Mouse (Mus musculus) ES-Bruce4 (cell line): ENCODE results near the gene Ubr7. TPM values are rescaled to one million over a fixed set of nuclear protein-coding genes. Genes with fewer than 3 reads are reported as not detected.
A peak's percentile ranks its signal among the peaks of the same experiment; 100 is the strongest.

Experiments
- H3K27ac ChIP-seq: 2 replicates; pipeline ENCODE4 v1.5.1; 2012; ENCODE audit warnings: low read length, inconsistent platforms; ENCODE audit not compliant: insufficient read depth
- H3K27me3 ChIP-seq: 2 replicates; pipeline ENCODE4 v1.6.1; 2012; ENCODE audit warnings: mild to moderate bottlenecking, low read length, inconsistent platforms; ENCODE audit not compliant: control insufficient read depth, poor library complexity, insufficient read depth, severe bottlenecking
- H3K36me3 ChIP-seq: 2 replicates; pipeline ENCODE4 v1.6.1; 2012; ENCODE audit warnings: inconsistent platforms, mild to moderate bottlenecking, low read length, moderate library complexity; ENCODE audit not compliant: control insufficient read depth, poor library complexity, insufficient read depth, severe bottlenecking
- H3K4me1 ChIP-seq: one replicate; pipeline ENCODE4 v1.8.1; 2011; ENCODE audit warnings: low read length; ENCODE audit not compliant: control insufficient read depth, insufficient read depth
- H3K4me3 ChIP-seq: 2 replicates; pipeline ENCODE4 v1.5.1; 2011; ENCODE audit warnings: low read depth, mild to moderate bottlenecking, low read length
- H3K9ac ChIP-seq: 2 replicates; pipeline ENCODE4 v1.6.1; 2012; ENCODE audit warnings: low read depth, mild to moderate bottlenecking, inconsistent platforms; ENCODE audit not compliant: poor library complexity, severe bottlenecking
- H3K9me3 ChIP-seq: replicated peaks from 2 replicates; pipeline ENCODE4 v1.6.1; 2012; ENCODE audit warnings: mild to moderate bottlenecking, low read length, inconsistent platforms; ENCODE audit not compliant: control insufficient read depth, poor library complexity, insufficient read depth, severe bottlenecking
- CTCF ChIP-seq: IDR thresholded peaks from one replicate; pipeline ENCODE4 v1.8.1; 2011; ENCODE audit warnings: low read depth, low read length
- EP300 ChIP-seq: IDR thresholded peaks from 2 replicates; pipeline ENCODE4 v1.6.1; 2011; ENCODE audit warnings: low read depth, low read length; ENCODE audit not compliant: insufficient read depth
- POLR2A ChIP-seq: IDR thresholded peaks from one replicate; pipeline ENCODE4 v1.8.1; 2011; ENCODE audit warnings: low read length; ENCODE audit not compliant: insufficient read depth
- polyA plus RNA-seq: library from polyadenylated mRNA; stranded (reverse); fragments of >200 nt; gene quantifications from 2 replicates; pipeline ENCODE4 v1.2.4, GENCODE M21; 2011; ENCODE audit warnings: low read depth; ENCODE audit not compliant: missing spikeins, insufficient read depth, insufficient read length

Gene Ubr7
- polyA plus RNA-seq, 1 experiment, result 97.5 TPM

DNA sequence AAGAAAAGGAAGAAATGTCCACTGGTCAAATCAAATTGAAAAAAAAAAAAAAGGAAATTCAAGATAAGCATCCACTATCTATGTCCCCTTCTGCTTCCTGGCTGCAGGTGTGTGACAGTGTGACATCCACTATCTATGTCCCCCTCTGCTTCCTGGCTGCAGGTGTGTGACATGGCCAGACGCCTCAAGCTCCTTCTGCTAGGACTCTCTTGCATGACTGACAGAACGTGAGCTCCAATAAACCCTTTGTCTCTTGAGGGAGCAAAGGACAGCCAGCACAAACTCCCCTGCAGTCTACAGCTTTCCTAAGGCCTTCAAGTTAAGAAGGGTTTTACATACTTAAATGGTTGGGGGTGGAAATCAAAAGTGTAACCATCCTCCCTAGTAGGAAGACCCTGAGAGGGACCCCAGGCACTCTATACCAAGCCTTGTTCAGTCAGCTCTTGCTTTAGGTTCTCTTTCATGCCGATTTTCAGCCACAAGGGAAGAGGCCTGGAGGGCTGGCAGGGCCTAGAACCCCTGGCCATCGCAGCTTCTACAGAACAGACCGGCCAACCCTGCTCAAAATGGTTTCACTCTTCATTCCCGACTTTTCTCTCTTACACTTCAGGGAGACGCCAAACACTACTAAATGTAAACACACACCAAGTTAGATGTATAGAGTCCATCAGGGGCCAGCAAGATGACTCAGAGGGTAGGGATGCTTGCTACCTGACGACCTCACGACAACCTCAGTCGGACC, 42.9 kb upstream of the Ubr7 start:
- Histone ChIP-seq H3K27ac (peak overlapping the region; percentile 86), H3K4me3 (no peak overlapping the region), H3K4me1 (peaks cover 18% of the 10 kb centered on the region), H3K9ac (0 out of 2 replicates have a peak overlapping the region, but pooled peaks have one; percentile 24), H3K27me3 (no peaks in the 10 kb centered on the region), H3K36me3 (no peaks in the 10 kb centered on the region), H3K9me3 (no peaks in the 10 kb centered on the region)
- TF ChIP-seq EP300 (no peak), POLR2A (no peak), CTCF (no peak)

GRCm38 (mm10) chr12:102719552-102720315, 38.0 kb upstream of the Ubr7 start:
- no peaks in the 10 kb centered on the region for H3K9me3 ChIP-seq
- peak overlapping the region; percentile 70 for H3K27ac ChIP-seq
- H3K4me1 ChIP-seq, result peaks cover 8% of the 10 kb centered on the region
- H3K36me3 ChIP-seq, result no peaks in the 10 kb centered on the region
- peak overlapping the region; percentile 10; the same call in 1 of the 2 replicates for H3K9ac ChIP-seq
- peak; percentile 70 for TF ChIP-seq CTCF
- no peak for TF ChIP-seq POLR2A
- no peak for TF ChIP-seq EP300
- no peaks in the 10 kb centered on the region for H3K27me3 ChIP-seq
- no peak overlapping the region for H3K4me3 ChIP-seq

DNA sequence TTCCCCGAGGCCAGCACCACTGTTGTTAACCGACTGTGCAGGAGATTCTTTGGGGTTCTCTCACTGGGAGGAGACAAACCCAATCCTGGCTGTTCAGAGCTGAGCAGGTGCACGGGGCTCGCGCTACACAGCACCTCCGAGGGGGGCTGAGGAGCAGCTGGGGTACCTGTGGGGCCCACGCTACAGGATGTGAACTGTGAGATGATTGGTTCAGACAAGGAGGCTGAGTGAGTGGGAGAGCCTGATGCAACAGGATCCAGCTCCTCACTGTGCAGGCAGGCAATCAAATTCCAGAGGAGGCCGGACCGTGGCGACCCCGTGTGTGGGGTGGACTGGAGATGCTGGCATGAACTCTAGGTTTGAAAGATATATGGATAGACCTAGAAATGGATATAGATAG, 35.3 kb upstream of the Ubr7 start:
- H3K27me3 ChIP-seq, result no peaks in the 10 kb centered on the region
- peak overlapping the region; percentile 16 for H3K9ac ChIP-seq
- no peaks in the 10 kb centered on the region for H3K36me3 ChIP-seq
- no peak overlapping the region; the same call in 1 of the 2 replicates for H3K4me3 ChIP-seq
- 0 out of 2 replicates have a peak overlapping the region, but pooled peaks have one; percentile 41 for H3K27ac ChIP-seq
- H3K4me1 ChIP-seq, result peaks cover 9% of the 10 kb centered on the region
- H3K9me3 ChIP-seq, result no peaks in the 10 kb centered on the region
- TF ChIP-seq EP300, result 0 out of 2 replicates have a peak, but pooled peaks have one; percentile 5
- TF ChIP-seq CTCF, result no peak
- TF ChIP-seq POLR2A, result no peak

- Histone ChIP-seq H3K27me3 (no peaks in the 10 kb centered on the region), H3K36me3 (no peaks in the 10 kb centered on the region), H3K4me1 (peaks cover 9% of the 10 kb centered on the region), H3K9ac (no peak overlapping the region), H3K4me3 (no peak overlapping the region), H3K27ac (peak overlapping the region; percentile 56; the same call in 1 of the 2 replicates), H3K9me3 (no peaks in the 10 kb centered on the region)
- TF ChIP-seq POLR2A, result no peak
- no peak for TF ChIP-seq CTCF
- no peak for TF ChIP-seq EP300
Measured at GRCm38 (mm10) chr12:102722966-102723365, 34.8 kb upstream of the Ubr7 start.

- TF ChIP-seq POLR2A (no peak), EP300 (no peak)
- Histone ChIP-seq H3K9me3 (no peaks in the 10 kb centered on the region), H3K4me1 (peaks cover 9% of the 10 kb centered on the region), H3K27ac (no peak overlapping the region), H3K4me3 (no peak overlapping the region), H3K27me3 (no peaks in the 10 kb centered on the region), H3K36me3 (no peaks in the 10 kb centered on the region), H3K9ac (no peak overlapping the region)
Measured at GRCm38 (mm10) chr12:102723861-102724260, 33.9 kb upstream of the Ubr7 start.

GRCm38 (mm10) chr12:102725146-102725545, 32.6 kb upstream of the Ubr7 start:
- Histone ChIP-seq H3K27ac (no peak overlapping the region), H3K36me3 (no peaks in the 10 kb centered on the region), H3K9ac (no peak overlapping the region), H3K4me1 (peaks cover 9% of the 10 kb centered on the region), H3K27me3 (no peaks in the 10 kb centered on the region), H3K4me3 (no peak overlapping the region), H3K9me3 (no peaks in the 10 kb centered on the region)
- TF ChIP-seq POLR2A (no peak), EP300 (0 out of 2 replicates have a peak, but pooled peaks have one; percentile 42), CTCF (no peak)
